Comparison of ENCODE assay signal across 11 mouse cellular contexts in genomic region chr11:78522481-78522997, GRCm38 (mm10). TPM values are rescaled to one million over a fixed set of nuclear protein-coding genes. Genes with fewer than 3 reads are reported as not detected.
DNase-seq lines count a peak whose midpoint lies in the region; ATAC-seq and TF ChIP-seq lines count a peak whose summit lies in the region.
"Had no signal": no experiment of that assay in that cellular context is flagged by ENCODE, and none has a peak within 500 bp of the region (broad histone marks: within the 10 kb centered on the region; RNA-seq: fewer than 3 reads in every experiment).

No protein-coding gene starts in this region.

- TF ChIP-seq CTCF in gastrocnemius, adult 2 months (IDR thresholded peaks at IDR 0.05) = peak; percentile 57
- TF ChIP-seq CTCF in cortical plate, adult 2 months (IDR thresholded peaks at IDR 0.05; ENCODE audit: extremely low read depth, insufficient read depth, low read length) = 0 out of 2 replicates have a peak, but pooled peaks have one; percentile 16

- H3K4me2 ChIP-seq in midbrain, embryonic 14.5 days (ENCODE audit: low read length) = no peak overlapping the region

- H3K4me3 ChIP-seq in gastrocnemius, adult 2 months = no peak overlapping the region
- H3K4me3 ChIP-seq in midbrain, embryonic 14.5 days (replicated peaks; ENCODE audit: low read depth, low read length) = no peak overlapping the region
- H3K4me3 ChIP-seq in midbrain, embryonic 10.5 days = no peak overlapping the region
- H3K4me3 ChIP-seq in cortical plate, adult 2 months (ENCODE audit: insufficient read depth, low read length) = no peak overlapping the region
- H3K4me3 ChIP-seq: erythroblast, embryonic 14.5 days had no signal

- H3K4me1 ChIP-seq in midbrain, embryonic 14.5 days (ENCODE audit: control insufficient read depth, insufficient read depth, low read length) = no peaks in the 10 kb centered on the region
- H3K4me1 ChIP-seq in midbrain, embryonic 10.5 days = no peaks in the 10 kb centered on the region
- H3K4me1 ChIP-seq in cortical plate, adult 2 months (ENCODE audit: control insufficient read depth, insufficient read depth, low read length) = no peaks in the 10 kb centered on the region

- no peaks in the 10 kb centered on the region for H3K9me3 ChIP-seq in midbrain, embryonic 14.5 days (ENCODE audit: control insufficient read depth, low read length)
- no peaks in the 10 kb centered on the region for H3K9me3 ChIP-seq in midbrain, embryonic 10.5 days (replicated peaks)

- no peak for ATAC-seq in midbrain, embryonic 14.5 days (ENCODE audit: low FRiP score, low TSS enrichment)
- ATAC-seq in erythroblast, adult 5-6 weeks (replicated peaks; ENCODE audit: low FRiP score, poor library complexity, severe bottlenecking) = no peak
- ATAC-seq: activated CD4-positive, CD25-positive, alpha-beta regulatory T cell, adult 4 months had no signal

- peaks cover 100% of the 10 kb centered on the region for H3K36me3 ChIP-seq in midbrain, embryonic 14.5 days (ENCODE audit: control insufficient read depth, insufficient read depth, low read length)
- peaks cover 100% of the 10 kb centered on the region for H3K36me3 ChIP-seq in midbrain, embryonic 10.5 days

- peak overlapping the region; percentile 68 for H3K27ac ChIP-seq in gastrocnemius, adult 2 months
- no peak overlapping the region for H3K27ac ChIP-seq in midbrain, embryonic 14.5 days (replicated peaks; ENCODE audit: low read depth, low read length)
- no peak overlapping the region for H3K27ac ChIP-seq in midbrain, embryonic 10.5 days (replicated peaks)
- H3K27ac ChIP-seq in cortical plate, adult 2 months (ENCODE audit: insufficient read depth, low read length) = no peak overlapping the region

- H3K27me3 ChIP-seq in midbrain, embryonic 14.5 days (ENCODE audit: control insufficient read depth, insufficient read depth, low read length) = no peaks in the 10 kb centered on the region
- no peaks in the 10 kb centered on the region for H3K27me3 ChIP-seq in midbrain, embryonic 10.5 days (ENCODE audit: low read depth, poor library complexity, severe bottlenecking)

- intact Hi-C loops in gastrocnemius, adult 2 months (cut with DNase I) = no loop called here
- intact Hi-C loops in gastrocnemius, postnatal 36 days (cut with DNase I) = no loop called here

- DNase-seq in gastrocnemius, adult 2 months = peak; percentile 44
- no peak for DNase-seq in gastrocnemius, postnatal 36 days
- DNase-seq in midbrain, embryonic 14.5 days = peak; percentile 37
- DNase-seq in midbrain, embryonic 10.5 days (ENCODE audit: low spot score) = no peak
- peak; percentile 48 for DNase-seq in retina, embryonic 14.5 days (ENCODE audit: low spot score)
- no peak for DNase-seq in cerebellum, adult 9-11 months

- WGBS in midbrain, embryonic 14.5 days = 98% methylated on average over 1 of the region's 1 CpGs
- 93% methylated on average over 1 of the region's 1 CpGs for WGBS in midbrain, embryonic 10.5 days

- TF ChIP-seq POLR2A in cortical plate, adult 2 months (IDR thresholded peaks at IDR 0.05; ENCODE audit: extremely low read depth, insufficient read depth, low read length) = no peak

- H3K9ac ChIP-seq in midbrain, embryonic 14.5 days (replicated peaks; ENCODE audit: low read length) = no peak overlapping the region

RNA-seq across cellular contexts. Expression of gene Poldip2, which starts 10.5 kb away (rescaled TPM):
- 100 to 1,000 TPM in 1 of 2 experiments, 10 to 100 TPM in 1; 98.0 to 113 TPM for total RNA-seq in gastrocnemius, adult 2 months (2021)
- 100 to 1,000 TPM in 1 of 2 experiments, 10 to 100 TPM in 1; 99.0 to 103 TPM for total RNA-seq in gastrocnemius, postnatal 36 days (2021)
- 165 and 171 TPM in 2 replicates for polyA plus RNA-seq in midbrain, embryonic 14.5 days (2014; fragmentation: Nextera tagmentation; extraction: Ambion mirVana)
- 148 and 157 TPM in 2 replicates for polyA plus RNA-seq in midbrain, embryonic 10.5 days (2016; fragmentation: Nextera tagmentation; extraction: Ambion mirVana)
- 113 and 127 TPM in 2 replicates for polyA plus RNA-seq in cortical plate, adult 2 months (2012; rRNA removed)
- 6.9 and 17.5 TPM in 2 replicates for total RNA-seq in erythroblast, adult 5-6 weeks (2015; ENCODE audit: low replicate concordance)
- 7.8 and 13.4 TPM in 2 replicates for total RNA-seq in erythroblast, adult 5-6 weeks (2017; ENCODE audit: low replicate concordance)

RNA-seq across cellular contexts. Expression of gene Tmem199, which starts 10.6 kb away (rescaled TPM):
- total RNA-seq in gastrocnemius, adult 2 months (2021) = 10 to 100 TPM; 11.9 to 13.0 TPM
- 10 to 100 TPM; 11.9 to 12.3 TPM for total RNA-seq in gastrocnemius, postnatal 36 days (2021)
- polyA plus RNA-seq in midbrain, embryonic 14.5 days (2014; fragmentation: Nextera tagmentation; extraction: Ambion mirVana) = 104 and 108 TPM in 2 replicates
- 81.8 and 88.8 TPM in 2 replicates for polyA plus RNA-seq in midbrain, embryonic 10.5 days (2016; fragmentation: Nextera tagmentation; extraction: Ambion mirVana)
- 57.8 and 62.4 TPM in 2 replicates for polyA plus RNA-seq in cortical plate, adult 2 months (2012; rRNA removed)
- total RNA-seq in erythroblast, adult 5-6 weeks (2015; ENCODE audit: low replicate concordance) = 3.8 and 13.8 TPM in 2 replicates
- 4.0 and 5.3 TPM in 2 replicates for total RNA-seq in erythroblast, adult 5-6 weeks (2017; ENCODE audit: low replicate concordance)

RNA-seq across cellular contexts. Expression of gene Tnfaip1, which starts 13.6 kb away (rescaled TPM):
- total RNA-seq in gastrocnemius, adult 2 months (2021) = 10 to 100 TPM; 45.7 to 49.8 TPM
- 10 to 100 TPM; 38.0 to 43.5 TPM for total RNA-seq in gastrocnemius, postnatal 36 days (2021)
- 51.7 and 58.4 TPM in 2 replicates for polyA plus RNA-seq in midbrain, embryonic 14.5 days (2014; fragmentation: Nextera tagmentation; extraction: Ambion mirVana)
- polyA plus RNA-seq in midbrain, embryonic 10.5 days (2016; fragmentation: Nextera tagmentation; extraction: Ambion mirVana) = 85.1 and 89.6 TPM in 2 replicates
- 38.2 and 38.9 TPM in 2 replicates for polyA plus RNA-seq in cortical plate, adult 2 months (2012; rRNA removed)
- total RNA-seq in erythroblast, adult 5-6 weeks (2015; ENCODE audit: low replicate concordance) = 0.58 and 2.1 TPM in 2 replicates
- 0.60 and 1.5 TPM in 2 replicates for total RNA-seq in erythroblast, adult 5-6 weeks (2017; ENCODE audit: low replicate concordance)

RNA-seq across cellular contexts. Expression of gene Ift20, which starts 13.6 kb away (rescaled TPM):
- total RNA-seq in gastrocnemius, adult 2 months (2021) = 10 to 100 TPM; 17.8 to 21.6 TPM
- total RNA-seq in gastrocnemius, postnatal 36 days (2021) = 10 to 100 TPM; 18.1 to 19.9 TPM
- polyA plus RNA-seq in midbrain, embryonic 14.5 days (2014; fragmentation: Nextera tagmentation; extraction: Ambion mirVana) = 133 and 135 TPM in 2 replicates
- polyA plus RNA-seq in midbrain, embryonic 10.5 days (2016; fragmentation: Nextera tagmentation; extraction: Ambion mirVana) = 83.4 and 84.5 TPM in 2 replicates
- polyA plus RNA-seq in cortical plate, adult 2 months (2012; rRNA removed) = 100 and 101 TPM in 2 replicates
- 31.5 and 42.0 TPM in 2 replicates for total RNA-seq in erythroblast, adult 5-6 weeks (2015; ENCODE audit: low replicate concordance)
- total RNA-seq in erythroblast, adult 5-6 weeks (2017; ENCODE audit: low replicate concordance) = 49.2 and 62.7 TPM in 2 replicates

RNA-seq across cellular contexts. Expression of gene Sebox, which starts 19.3 kb away (rescaled TPM):
- not detected for total RNA-seq in gastrocnemius, adult 2 months (2021)
- not detected for total RNA-seq in gastrocnemius, postnatal 36 days (2021)
- polyA plus RNA-seq in midbrain, embryonic 14.5 days (2014; fragmentation: Nextera tagmentation; extraction: Ambion mirVana) = not detected in 2 replicates
- polyA plus RNA-seq in midbrain, embryonic 10.5 days (2016; fragmentation: Nextera tagmentation; extraction: Ambion mirVana) = 0.20 TPM in 1 of 2 replicates, not detected in the other
- polyA plus RNA-seq in cortical plate, adult 2 months (2012; rRNA removed) = 3.3 and 4.3 TPM in 2 replicates
- not detected in 2 replicates for total RNA-seq in erythroblast, adult 5-6 weeks (2015; ENCODE audit: low replicate concordance)
- not detected in 2 replicates for total RNA-seq in erythroblast, adult 5-6 weeks (2017; ENCODE audit: low replicate concordance)
- polyA plus RNA-seq: activated CD4-positive, CD25-positive, alpha-beta regulatory T cell, adult 4 months; erythroblast, embryonic 14.5 days; spleen, adult 2 months had no signal

Comparison
In these comparisons a context has a peak if more than half of its experiments do, and no peak if none do; other contexts are left out.
1. DNase-seq: peak in gastrocnemius, adult 2 months (single experiment), midbrain, embryonic 14.5 days (single experiment) and retina, embryonic 14.5 days (single experiment); none in gastrocnemius, postnatal 36 days (0 of 2), midbrain, embryonic 10.5 days (single experiment) and cerebellum, adult 9-11 months (single experiment).
2. RNA of gene Poldip2, which starts 10.5 kb away (total RNA-seq): 98.0 to 113 TPM in gastrocnemius, adult 2 months and 99.0 to 103 TPM in gastrocnemius, postnatal 36 days; 6.9 to 17.5 TPM in erythroblast, adult 5-6 weeks; every median in the first group is over 4 times any median in the second.
3. RNA of gene Tnfaip1, which starts 13.6 kb away (total RNA-seq): 45.7 to 49.8 TPM in gastrocnemius, adult 2 months and 38.0 to 43.5 TPM in gastrocnemius, postnatal 36 days; 0.58 to 2.1 TPM in erythroblast, adult 5-6 weeks; every median in the first group is over 10 times any median in the second.